Mouse (Mus musculus) adipocyte (in vitro differentiated cells): ENCODE measurements around the gene Nomo1.

Experiments
- DNase-seq: peaks from one replicate; pipeline ENCODE4 v3.0.0-alpha.2; 2016; ENCODE audit warnings: low spot score

Nomo1 gene

GRCm38 (mm10) chr7:46103771-46104170, 70.3 kb downstream of the Nomo1 start:
- DNase-seq = no peak

DNA sequence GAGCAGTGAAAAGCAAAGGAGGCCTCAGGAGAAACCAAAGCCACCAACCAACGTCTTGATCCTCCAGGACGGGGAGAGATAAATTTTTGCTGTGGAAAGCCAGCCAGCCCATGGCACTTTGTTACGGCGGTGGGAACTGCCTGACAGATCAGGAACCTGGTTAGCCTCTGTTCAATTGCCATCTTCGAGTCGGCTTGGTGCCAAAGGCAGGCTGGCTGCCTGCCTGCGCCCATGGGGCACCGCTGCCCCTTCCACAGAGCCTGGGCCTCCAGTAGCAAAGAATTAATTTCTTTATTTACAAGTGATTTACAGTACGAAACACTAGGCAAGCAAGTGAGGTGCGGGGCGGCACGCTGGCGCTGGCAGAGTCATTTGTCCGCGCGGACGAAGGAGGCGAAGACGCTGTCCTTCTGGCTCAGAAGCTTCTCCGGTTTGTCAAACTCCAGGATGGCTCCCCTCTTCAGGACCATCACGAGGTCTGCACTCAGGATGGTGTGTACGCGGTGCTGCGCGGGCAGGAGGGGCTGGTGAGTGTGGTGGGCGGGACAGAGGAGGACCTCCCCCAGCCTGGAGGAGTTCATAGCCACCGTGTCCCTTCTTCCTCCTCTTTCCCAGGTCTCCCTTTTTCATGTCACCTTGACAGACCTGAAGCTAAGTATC, 70.9 kb downstream of the Nomo1 start:
- no peak for DNase-seq

GRCm38 (mm10) chr7:46105484-46105883, 72.0 kb downstream of the Nomo1 start:
- DNase-seq = no peak

DNA sequence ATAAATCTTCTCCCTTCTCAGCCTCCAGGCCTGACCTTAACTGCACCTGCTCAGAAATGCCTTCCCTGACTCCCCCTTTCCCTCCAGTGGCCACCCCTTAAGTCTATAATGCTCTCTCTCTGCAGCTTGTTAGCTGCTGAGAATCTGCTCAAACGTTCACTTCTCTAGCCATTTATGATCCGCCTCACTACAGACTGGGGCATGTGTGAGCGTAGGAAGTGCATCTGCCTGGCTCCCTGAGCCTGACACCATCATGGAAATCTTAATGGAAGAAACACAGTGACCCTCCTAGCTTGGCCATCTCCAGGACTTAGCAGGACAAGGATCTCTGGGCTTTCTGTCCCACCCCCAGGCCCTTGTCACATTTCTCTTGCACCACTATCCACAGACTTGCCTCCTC, 76.6 kb downstream of the Nomo1 start:
- no peak for DNase-seq

GRCm38 (mm10) chr7:46111212-46111817, 77.8 kb downstream of the Nomo1 start:
- DNase-seq = no peak

- no peak for DNase-seq
Observed at GRCm38 (mm10) chr7:46111938-46112337, 78.4 kb downstream of the Nomo1 start.

DNA sequence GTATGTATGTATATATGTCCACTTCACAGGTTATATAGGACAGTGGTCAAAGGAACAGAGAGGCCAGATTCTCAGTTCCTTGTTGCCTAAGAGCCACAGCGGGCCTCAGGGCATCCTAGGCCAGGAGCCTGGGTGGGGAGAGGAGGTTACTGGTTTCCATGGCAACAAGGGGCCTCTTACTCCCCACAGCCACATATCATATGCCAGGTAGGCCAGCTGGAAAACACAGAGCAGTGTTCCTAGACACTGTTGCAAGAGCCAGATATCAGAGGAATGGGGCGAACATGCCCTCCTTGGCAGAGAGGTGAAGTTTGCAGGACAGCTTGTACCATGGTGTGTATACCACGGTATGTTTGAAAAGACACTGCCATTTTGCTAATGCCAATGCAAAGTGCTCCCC, 79.9 kb downstream of the Nomo1 start:
- DNase-seq = no peak

DNA sequence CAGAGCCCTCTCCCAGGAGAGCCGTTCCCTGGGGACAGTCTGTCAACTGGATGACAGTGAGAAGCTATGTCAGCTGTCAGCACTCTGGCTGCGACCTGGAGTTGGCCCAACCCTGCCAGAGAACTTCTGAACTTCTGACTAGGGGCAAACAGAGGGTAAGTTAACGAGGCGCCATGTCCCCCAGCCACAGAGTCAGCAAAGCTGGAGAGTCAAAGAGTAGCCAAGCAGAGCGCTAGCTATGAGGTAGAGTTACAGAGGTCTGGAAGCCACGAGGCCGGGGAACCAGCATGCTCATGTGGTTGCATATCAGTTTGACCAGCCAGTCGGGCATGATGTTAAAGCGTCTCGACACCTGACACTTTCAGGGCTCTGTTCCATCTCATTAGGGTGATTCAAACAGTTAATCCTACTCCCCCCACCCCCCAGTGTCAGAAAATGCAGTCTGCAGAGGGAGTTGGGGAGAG, 82.7 kb downstream of the Nomo1 start:
- DNase-seq = no peak

DNA sequence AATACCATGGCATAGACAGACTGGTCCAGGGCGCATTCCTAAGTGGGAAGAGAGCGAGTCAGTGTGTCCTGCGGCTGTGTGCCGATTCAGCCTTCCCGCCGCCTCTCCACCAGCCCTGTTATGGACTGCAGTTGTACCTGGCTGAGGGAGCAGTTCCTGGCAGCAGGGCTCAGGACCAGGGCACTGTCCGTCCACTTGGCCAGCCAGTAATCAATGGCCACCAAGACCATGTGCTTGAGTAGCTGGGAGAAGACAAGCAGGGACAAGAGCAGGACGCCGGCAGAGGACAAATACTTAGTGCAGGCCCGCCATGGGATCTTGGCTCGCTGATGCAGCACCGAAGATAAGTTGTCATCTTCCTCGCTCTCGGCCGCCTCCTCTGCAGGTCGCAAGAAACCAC, 83.5 kb downstream of the Nomo1 start:
- no peak for DNase-seq

- no peak for DNase-seq
Observed at GRCm38 (mm10) chr7:46122964-46123363, 89.5 kb downstream of the Nomo1 start.

DNA sequence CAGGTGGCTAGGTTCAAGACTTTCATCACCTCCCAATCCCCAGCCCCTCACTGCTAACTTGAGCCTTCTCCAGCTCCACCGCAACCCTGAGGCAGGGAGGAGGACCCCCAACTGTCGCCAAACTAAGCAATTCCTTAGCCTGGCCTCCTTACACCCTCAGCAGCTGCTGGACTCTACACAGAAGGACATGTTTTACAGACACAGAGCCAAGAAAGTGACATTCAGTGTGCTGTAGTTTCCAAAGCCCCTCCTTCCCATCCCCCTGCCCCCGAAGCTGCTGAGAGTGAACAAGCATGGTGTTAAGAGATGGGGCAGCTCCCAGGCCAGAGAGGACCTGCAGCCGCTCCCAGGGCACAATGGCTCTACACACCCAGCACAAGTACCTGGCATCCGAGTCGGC, 91.0 kb downstream of the Nomo1 start:
- no peak for DNase-seq

GRCm38 (mm10) chr7:46125340-46125739, 91.8 kb downstream of the Nomo1 start:
- no peak for DNase-seq

GRCm38 (mm10) chr7:46128196-46128595, 94.7 kb downstream of the Nomo1 start:
- no peak for DNase-seq

- peak; percentile 4 for DNase-seq
Observed at GRCm38 (mm10) chr7:46129463-46130179, 96.1 kb downstream of the Nomo1 start.

DNA sequence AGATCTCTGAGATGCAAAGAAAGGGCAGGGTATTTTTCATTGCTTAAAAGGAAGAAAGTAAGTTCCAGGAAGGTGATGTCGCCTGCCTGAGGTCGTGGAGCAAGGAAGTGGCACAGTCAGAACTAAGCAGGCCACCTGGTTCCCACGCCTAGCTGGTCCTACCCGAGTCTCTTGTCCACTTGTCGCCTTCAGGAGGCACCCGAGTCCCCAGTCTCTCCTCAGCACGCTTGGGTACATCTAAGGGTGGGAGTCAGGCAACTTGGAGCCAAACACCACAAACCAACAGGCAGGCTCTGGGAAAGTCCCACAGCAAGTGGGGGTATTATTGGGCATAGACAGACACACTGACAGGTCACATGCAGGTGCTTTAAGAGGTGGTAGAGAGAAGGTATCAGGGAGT, 97.2 kb downstream of the Nomo1 start:
- DNase-seq = no peak

- peak; percentile 5 for DNase-seq
Observed at GRCm38 (mm10) chr7:46131266-46131665, 97.8 kb downstream of the Nomo1 start.

DNA sequence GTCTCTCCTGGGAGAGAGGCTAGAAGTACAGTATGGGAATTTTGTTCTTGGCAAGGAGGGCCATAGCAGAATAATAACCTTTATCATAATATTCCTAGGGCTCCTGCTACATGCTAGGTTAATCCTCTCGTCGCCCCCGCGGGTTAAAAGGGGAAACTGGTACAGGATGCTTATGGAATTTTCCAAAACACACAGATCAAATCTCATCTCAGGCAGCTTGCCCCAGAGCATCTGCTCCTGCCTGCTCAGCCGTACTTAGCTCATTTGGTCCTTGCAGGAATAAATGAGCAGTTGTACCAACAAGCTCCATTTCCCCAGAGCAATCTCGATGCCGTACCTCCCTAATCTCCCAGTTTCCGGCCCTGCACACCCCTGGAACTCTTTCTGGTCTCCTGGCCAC, 98.3 kb downstream of the Nomo1 start:
- no peak for DNase-seq

GRCm38 (mm10) chr7:46132229-46132628, 98.7 kb downstream of the Nomo1 start:
- no peak for DNase-seq
